Mouse (Mus musculus): ENCODE measurements around the gene Kcnk5.

Kcnk5 gene

DNA sequence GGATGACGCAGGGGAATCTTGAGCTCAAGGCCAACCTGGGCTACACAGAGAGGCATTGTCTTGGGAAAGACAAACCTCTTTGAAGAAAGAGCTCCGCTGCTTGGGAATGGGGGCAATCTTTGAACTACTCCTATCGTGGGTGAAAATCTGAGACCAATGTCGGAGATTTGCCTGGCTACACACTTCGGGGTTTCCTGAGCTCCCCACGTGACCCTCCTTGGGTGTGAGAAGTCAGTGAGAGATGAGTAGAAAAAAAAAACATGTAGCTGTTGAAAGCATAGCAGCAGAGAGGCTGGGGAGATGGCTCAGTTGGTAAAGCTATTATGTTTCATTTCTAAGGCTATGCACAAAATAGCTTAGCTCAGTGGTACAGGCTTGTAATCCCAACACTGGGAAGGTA is 66.7 kb downstream of the Kcnk5 start:
- no peak for DNase-seq (ENCODE audit: low read depth, low spot score)

DNA sequence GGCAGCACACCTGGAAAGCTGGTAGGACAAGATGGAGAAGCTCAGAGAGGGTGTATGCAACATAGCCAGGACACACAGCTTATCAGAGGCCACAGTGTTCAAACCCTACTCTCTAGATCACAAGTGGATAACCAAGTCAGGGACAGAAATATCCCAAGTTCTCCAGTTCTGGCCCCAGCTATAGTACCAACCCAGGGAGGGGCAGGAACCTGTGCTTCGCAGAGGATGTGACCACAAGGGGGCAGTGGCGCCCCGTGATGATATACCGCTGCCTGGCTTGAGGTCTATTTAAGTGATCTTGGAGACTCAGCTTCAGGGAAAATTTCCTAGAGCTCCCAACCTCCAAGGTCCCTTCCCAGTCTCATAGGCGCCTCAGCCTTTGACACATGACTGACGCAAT is 67.6 kb downstream of the Kcnk5 start:
- peak; percentile 52 for DNase-seq (ENCODE audit: low read depth, low spot score)

DNA sequence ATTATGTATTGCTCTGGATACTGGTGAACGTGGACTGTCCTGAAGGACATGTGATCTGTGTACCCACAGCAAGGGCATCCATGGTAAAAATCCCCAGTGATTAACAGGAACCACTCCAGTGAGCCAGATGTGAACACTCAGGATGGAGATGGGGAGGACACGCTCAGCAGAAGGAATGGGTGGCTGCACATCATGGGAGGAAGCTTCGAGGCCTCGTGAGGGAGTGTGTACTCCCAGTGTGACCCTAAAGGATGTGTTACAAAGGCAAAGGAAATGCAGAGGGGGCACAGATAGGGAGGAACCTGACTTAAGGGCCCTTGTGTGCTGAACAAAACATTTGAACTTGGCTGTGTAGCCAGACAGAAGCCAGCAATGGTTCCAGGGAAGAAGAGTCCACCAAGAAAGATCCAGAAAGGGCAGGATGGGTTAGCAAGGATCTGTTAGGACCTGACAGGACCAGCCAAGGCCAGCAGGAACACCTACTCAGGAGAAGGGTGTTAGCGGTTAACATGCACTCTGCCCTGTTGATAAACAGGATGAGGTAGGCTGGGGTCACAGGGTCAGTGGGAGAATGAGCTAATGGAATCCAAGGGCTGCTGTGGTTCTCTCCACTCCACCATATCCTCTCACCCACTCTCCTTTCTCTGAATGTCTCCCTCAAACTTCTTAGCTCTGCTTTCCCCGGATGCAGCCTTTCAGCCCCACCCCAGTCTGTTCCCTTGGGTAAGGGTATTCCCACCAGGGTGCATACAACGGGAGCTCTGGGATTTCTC is 68.2 kb downstream of the Kcnk5 start:
- no peak for DNase-seq (ENCODE audit: low read depth, low spot score)

DNA sequence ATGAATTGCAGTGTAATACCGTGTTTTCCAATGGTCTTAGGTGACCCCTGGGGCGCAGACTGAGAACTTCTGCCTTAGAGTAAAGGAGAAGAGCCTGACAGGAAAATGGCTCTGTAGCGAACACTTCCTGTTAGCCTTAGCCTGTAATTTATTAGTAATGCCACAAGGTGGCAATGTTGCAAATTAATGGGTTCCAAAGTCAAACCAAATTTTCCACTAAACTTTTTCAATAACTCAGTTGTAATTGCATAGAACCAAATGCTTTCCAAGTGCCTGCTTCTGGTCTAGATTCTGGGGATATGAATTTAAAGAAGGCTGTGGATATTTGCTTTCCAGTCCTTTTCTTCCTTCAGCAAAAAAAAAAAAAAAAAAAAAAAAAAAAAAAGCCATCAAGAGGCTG is 69.4 kb downstream of the Kcnk5 start:
- no peak for DNase-seq (ENCODE audit: low read depth, low spot score)

DNA sequence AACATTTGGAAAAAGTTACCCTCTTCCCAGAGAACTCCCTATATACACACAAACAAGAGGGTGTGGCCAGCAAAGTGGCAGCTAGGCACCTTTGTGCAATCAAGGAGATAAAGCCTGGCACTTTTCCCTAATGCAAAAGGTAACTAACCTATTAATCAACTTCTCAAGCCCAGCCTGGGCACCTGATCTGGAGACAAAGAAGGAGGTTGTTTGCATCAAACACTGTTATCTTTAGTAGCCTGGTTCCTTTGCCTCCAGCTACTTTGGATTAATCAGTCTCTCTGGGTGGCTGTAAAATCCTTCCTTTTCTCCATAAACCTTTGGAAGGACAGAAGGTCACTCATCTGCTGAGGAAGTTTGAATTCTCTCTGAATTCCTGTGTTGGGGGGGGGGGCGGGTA is 70.7 kb downstream of the Kcnk5 start:
- no peak for DNase-seq (ENCODE audit: low read depth, low spot score)

DNA sequence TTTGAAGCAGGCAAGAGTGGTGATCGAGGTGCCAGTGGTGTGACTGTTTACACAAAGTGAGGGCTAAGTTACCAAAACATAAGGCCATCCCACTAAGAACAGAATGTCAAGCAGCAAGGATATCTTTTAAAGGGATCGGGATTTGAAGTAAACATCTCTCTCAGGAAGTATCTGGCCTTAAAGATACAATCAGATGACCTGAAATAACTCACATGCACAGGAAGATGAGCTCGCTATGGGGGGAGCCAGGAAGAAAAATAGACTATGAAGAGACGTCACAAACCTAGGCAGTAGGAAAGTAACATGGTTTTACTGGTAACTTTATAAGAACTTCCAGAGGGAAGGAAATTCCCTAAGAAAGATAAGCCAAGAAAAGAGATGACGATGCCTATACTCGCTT is 75.3 kb downstream of the Kcnk5 start:
- no peak for DNase-seq (ENCODE audit: low read depth, low spot score)

DNA sequence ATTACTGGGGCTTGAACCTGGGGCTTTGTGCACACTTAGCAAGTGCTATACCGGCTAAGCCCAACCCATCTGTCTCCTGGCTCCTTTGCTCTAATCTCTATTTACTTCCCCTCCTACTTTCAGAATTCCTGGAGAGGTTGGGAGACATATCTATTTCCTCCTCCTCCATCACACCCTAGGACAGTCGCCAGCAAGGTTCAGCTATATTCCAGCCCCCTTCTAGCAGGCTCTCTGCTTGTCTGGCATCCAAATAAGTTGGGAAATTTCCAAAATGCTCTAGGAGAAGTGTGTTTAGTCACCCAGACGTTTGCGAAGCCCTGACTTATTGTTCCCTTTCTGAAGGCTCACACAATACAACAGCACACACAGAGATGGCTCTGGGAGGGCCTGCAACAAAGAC is 78.4 kb downstream of the Kcnk5 start:
- no peak for DNase-seq (ENCODE audit: low read depth, low spot score)

DNA sequence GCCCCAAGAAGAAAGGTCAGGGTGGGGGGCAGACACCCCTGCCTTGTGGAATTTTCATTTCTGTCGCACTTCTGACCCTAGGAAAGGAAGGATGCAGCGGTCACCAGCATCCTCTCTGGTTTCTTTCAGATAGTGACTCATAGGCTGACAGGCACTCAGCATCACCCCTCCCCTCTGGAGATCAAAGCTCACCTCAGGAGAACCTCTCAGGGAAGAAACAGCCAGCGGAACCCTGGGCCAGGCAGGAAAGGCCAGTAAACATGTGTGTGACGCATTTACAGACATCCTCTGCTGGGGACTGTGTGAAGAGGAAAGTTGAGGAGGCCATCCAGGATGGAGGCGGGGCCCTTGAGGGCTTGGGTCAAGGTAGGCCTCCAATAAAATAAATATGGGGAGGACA is 83.5 kb downstream of the Kcnk5 start:
- DNase-seq (ENCODE audit: low read depth, low spot score): no peak

DNA sequence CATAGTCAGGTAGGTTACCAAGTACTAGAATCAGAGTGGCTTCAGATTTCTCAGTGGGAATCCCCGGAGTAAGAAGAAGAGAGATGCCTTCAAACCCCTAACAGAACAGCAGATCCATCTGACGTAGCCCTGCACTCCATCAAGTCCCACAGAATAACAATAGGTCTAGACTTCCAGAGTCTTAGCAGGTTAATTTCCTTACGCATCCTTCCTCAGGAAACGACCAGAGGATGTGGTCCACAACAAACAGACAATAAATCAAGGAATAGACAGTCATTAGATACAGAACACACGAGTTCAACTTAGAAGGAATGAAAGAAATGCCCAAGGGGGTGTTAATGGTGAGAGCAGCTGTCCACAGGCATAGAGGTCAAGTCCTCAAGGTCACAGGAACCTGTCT is 86.7 kb downstream of the Kcnk5 start:
- DNase-seq (ENCODE audit: low read depth, low spot score): no peak

DNA sequence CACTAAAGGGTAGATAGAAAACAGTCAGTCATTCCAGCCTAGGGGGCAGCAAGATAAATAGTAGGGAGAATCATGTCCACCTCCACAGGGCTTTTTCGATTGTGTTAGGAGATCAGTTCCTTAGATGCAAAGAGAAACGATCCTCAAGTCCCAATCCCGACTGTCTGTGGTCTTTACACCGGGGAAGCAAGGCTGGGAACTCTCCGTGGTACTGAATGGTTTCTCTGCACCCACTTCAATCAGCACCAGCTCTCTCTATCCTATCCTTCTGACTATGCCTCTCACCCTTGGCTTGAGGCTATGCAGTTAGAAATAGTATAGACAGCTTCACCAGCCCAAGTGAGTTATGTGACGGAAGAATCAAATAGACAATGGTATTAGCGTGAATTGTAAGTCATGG is 88.1 kb downstream of the Kcnk5 start:
- DNase-seq (ENCODE audit: low read depth, low spot score): no peak

Measured in c-Kit-negative CD71-positive TER-119-positive erythroid progenitor cells, embryonic 14.5 days (primary cell).